Mouse (Mus musculus) kidney, embryonic 16.5 days (tissue): ENCODE results near the gene Nme1. TPM values are rescaled to one million over a fixed set of nuclear protein-coding genes. Genes with fewer than 3 reads are reported as not detected.

Experiments used
- polyA plus RNA-seq: library from polyadenylated mRNA; unstranded; fragments of >200 nt; fragmentation: Nextera tagmentation; extraction: Ambion mirVana; gene quantifications from 2 replicates; pipeline ENCODE4 v1.2.1, GENCODE M21; 2015

Gene Nme1
- polyA plus RNA-seq, 1 experiment from 2014 or later: 162 TPM

Other genes starting within 250 kb of the Nme1 start
- gene Utp18, start 82.8 kb downstream of the Nme1 start, polyA plus RNA-seq: 24.8 and 24.9 TPM in 2 replicates
- 28.0 and 34.0 TPM in 2 replicates for gene Mbtd1, start 82.7 kb downstream of the Nme1 start, polyA plus RNA-seq
- gene Nme2, start 12.3 kb downstream of the Nme1 start, polyA plus RNA-seq: 234 and 281 TPM in 2 replicates
- 404 and 448 TPM in 2 replicates for gene Gm20390, start 228 bp downstream of the Nme1 start, polyA plus RNA-seq
- gene Spag9, start 27.6 kb upstream of the Nme1 start, polyA plus RNA-seq: 29.7 and 38.4 TPM in 2 replicates
- 31.9 and 36.1 TPM in 2 replicates for gene Tob1, start 242.9 kb upstream of the Nme1 start, polyA plus RNA-seq